Mouse (Mus musculus) liver, adult (tissue): Measurements from ENCODE around the gene Incenp.
A peak's percentile ranks its signal among the peaks of the same experiment; 100 is the strongest.

Experiments used
- GATA4 ChIP-seq: IDR thresholded peaks from 2 replicates; pipeline ENCODE4 v1.6.1; 2014; ENCODE audit warnings: mild to moderate bottlenecking, low read length; ENCODE audit not compliant: insufficient replicate concordance

Gene Incenp

DNA sequence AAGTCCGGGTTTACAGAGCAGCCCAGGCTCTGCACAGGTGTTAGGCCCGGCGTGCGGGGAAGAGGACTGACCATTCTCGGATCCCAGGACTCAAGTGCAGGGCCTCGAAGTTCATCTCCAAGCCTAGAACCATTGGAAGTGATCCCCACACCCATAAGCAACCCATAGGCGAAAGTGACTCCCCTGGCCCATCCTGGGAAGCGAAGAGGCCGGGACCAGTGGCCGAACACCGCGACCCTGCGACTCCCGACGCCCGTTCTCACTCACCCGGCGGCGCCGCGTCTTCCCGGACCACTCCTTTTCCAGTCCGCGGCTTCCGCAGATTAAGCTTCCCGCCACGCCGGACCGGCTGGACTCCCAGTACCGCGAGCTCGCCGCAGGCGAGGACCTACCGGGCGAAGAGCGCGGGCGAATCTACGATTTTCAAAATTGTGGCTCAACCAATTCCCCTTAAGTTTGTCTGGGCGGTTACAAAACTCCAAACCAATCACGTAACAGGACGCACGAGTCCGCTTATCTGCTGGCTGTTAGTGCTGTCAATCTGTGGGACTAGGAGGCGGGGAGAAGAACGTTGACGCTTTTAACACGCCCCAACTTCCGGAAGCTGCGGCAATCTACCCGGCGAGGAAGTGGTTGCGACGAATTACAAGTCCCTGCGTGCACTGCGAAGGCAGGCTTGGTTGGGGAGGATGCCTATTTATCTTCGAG lies at the start of gene Incenp:
Gene Incenp (minus strand): TSS at position 480 of the 708 bp plus-strand sequence.
- peak; percentile 64; the same call in 1 of the 2 replicates for TF ChIP-seq GATA4

- no peak for TF ChIP-seq GATA4
Observed at GRCm38 (mm10) chr19:9946986-9947385, 47.6 kb upstream of the Incenp start.

GRCm38 (mm10) chr19:9945800-9946564 lies 46.6 kb upstream of the Incenp start:
- no peak for TF ChIP-seq GATA4

GRCm38 (mm10) chr19:9942539-9943533 lies 43.5 kb upstream of the Incenp start:
- TF ChIP-seq GATA4: no peak

DNA sequence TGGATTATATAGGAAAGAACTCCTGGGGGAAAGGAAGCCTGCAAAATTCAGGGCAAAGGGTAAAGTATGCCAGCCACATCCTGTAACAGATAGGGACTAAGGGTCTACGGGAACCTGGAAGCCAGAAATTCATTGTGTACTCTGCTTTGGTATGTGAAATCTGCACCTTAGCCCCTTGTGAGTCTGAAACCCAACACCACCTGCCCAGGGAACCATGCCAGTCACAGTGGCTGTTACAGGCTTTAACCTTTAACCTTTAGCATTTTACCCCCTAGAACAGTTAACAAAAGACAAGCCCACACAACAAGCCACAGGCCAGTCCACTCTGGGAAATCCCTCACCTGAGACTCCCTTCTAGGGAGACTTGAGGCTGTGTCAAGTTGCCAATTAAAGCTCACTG lies 42.5 kb upstream of the Incenp start:
- no peak for TF ChIP-seq GATA4

GRCm38 (mm10) chr19:9940903-9941302 lies 41.6 kb upstream of the Incenp start:
- no peak for TF ChIP-seq GATA4

- no peak for TF ChIP-seq GATA4
Observed at GRCm38 (mm10) chr19:9939841-9940240, 40.5 kb upstream of the Incenp start.

DNA sequence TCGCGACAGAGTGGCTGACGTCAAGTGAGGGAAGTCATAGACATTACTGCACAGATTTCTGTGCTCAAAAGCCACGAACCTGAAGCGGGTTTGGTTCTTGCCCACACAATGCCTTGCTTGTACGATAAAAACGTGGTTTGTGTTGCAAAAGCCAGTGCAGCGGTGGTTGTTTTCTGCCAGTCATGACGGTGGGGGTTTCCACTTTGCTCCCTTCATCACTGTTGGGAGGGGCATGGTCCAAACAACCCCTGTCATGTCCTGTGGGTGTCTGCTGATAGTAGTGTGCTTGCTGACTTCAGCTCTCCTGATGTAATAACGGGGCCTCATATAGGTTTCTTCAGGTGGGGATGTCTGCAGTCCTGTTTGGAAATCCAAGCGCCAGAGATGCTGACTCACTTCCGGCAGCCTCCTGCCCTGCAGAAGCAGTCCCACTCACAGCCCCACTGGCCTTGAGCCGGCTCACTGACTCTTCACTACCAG lies 39.5 kb upstream of the Incenp start:
- TF ChIP-seq GATA4: no peak

DNA sequence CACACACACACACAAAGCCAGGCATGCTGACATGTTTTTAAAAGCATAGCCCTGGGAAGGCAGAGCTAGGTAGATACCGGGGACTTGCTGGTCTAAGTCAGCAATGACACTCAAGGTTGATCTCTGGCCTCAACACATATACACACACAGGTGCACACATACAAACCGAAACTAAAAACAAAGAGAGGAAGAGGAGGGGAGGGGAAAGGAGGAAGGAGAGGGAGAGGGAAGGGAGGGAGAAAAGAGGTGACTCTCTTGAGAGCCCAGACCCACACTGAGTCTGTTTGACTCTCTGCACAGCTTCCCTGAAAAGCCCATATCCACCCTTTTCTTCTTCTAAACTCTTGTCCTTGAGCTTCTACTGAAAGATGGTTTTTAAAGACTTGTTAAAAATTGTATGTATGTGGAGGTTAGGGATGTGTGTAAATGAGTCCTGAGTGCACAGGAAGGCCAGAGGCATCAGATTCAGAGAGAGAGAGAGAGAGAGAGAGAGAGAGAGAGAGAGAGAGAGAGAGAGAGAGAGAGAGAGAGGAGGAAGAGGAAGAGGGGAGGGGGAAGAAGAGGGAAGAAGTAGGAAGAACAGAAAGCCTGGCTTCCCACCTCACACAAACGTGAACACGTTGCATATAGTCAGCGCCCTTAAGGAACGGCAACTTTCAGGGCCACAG lies 38.9 kb upstream of the Incenp start:
- TF ChIP-seq GATA4: no peak

GRCm38 (mm10) chr19:9937428-9937827 lies 38.1 kb upstream of the Incenp start:
- TF ChIP-seq GATA4: no peak

- TF ChIP-seq GATA4: no peak
Observed at GRCm38 (mm10) chr19:9936579-9936978, 37.2 kb upstream of the Incenp start.

- TF ChIP-seq GATA4: no peak
Observed at GRCm38 (mm10) chr19:9933908-9934307, 34.6 kb upstream of the Incenp start.

DNA sequence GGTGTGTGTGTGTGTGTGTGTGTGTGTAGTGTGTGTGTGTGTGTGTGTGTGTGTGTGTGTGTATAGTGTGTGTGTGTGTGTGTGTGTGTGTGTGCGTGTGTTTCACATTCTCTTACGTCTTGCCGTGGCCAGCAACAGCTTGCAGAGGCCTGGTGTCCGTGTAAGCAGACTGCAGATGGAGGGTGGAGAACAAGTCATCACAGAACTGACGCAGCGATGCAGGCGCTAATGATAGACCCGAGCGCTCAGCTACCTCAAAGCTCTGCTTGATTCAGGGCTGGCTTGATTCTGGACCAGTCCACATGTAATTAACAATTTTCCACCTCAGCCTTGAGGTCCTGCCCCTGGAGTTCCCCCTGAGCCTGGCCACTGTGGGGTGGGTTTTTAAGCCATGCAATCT lies 28.7 kb upstream of the Incenp start:
- TF ChIP-seq GATA4: no peak

- no peak for TF ChIP-seq GATA4
Observed at GRCm38 (mm10) chr19:9924769-9925272, 25.5 kb upstream of the Incenp start.
